Mouse (Mus musculus) cerebellum, adult 18-20 months (tissue): Measurements from ENCODE around the gene Arrdc2.

Source experiments
- DNase-seq, 2 experiments: peaks; one replicate each; pipeline ENCODE4 v3.0.0; 2021

The Arrdc2 gene

DNA sequence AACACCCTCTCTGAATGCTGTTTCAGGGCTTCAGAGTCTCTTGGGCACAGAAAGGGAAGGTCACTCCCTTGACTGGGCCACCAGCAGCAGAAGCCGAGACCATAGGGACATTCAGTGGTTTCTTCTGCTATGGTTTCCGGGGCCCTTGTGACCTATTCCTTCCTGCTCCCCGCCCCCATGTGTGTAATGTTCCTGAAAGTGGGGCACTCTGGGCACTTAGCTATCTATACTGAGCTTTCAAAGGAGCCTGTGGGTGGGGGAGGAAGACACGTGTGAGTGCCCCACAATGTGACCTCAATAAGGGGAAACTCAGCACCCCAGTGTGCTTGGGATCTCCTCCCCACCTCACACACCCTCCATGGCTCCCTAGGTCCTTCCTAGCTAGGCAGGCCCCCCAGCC lies 33.0 kb downstream of the Arrdc2 start:
- no peak for DNase-seq

DNA sequence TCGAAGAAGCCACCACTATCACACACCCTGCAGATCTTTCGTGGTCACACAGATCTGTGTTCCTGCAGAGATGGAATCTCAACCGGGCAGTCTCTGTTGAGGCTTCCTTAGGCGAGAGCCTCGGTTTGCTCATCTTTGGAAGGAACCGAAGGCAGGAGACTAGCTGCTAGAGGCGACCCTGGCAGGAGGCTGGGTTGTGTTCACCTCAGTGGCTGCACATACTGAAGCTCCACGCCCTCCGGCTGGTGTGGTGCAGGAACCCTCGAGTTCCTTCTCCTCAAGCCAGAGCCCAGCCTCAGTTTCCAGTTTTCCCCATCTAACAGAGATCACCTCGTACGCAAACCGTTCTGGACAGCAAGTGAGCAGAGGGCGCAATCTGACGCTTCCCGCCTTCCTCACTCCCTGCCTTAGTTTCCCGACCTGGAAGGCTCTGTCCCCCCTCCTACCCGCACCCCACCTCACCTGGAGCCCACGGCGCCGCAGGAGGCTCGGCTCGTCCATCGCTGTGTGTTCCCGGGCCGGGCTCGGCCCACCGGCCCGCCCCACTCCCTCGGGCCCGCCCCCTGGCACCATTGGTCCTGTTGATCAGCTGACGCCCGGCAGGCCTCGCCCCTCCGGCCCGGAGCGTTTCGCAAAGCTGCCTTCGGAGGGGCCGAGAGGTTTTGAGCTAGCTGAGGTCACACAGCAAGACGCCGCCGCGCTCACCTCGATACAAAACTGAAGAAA lies 34.9 kb downstream of the Arrdc2 start, which contains the start of gene Mast3:
TSS of gene Mast3 (minus strand) at position 574 of the 726 bp plus-strand sequence.
- DNase-seq = peak; percentile 66

- no peak for DNase-seq
Observed at GRCm38 (mm10) chr8:70803761-70804480, 35.6 kb downstream of the Arrdc2 start.

DNA sequence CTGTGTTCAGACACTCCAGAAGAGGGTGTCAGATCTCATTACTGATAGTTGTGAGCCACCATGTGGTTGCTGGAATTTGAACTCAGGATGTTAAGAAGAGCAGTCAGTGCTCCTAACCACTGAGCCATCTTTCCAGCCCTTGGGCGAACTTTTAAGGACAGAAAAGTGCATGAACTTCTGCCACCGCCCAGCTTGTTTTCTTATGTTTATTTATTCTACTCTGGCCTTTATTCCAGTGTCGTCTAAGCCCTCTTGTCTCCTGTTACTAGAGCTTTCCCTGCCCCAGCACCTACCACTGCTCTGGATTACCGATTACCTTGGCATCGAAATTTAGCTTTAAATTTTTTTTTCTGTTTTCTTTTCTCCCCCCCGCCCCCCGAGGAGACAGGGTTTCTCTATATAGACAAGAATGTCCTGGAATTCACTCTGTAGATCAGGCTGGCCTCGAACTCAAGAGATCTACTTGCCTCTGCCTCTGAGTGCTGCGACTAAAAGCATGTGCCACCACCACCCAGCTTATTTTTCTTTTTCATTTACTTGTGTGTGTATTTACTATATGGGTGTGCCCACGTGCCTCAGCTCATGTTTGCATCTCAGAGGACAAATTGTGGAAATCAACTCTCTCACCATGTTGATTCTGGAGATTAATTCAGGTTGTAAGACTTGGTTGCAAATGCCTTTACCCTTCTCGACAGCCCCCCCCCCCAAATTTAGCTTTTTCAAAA lies 36.6 kb downstream of the Arrdc2 start:
- no peak for DNase-seq

GRCm38 (mm10) chr8:70801830-70802229 lies 37.7 kb downstream of the Arrdc2 start:
- DNase-seq = no peak

GRCm38 (mm10) chr8:70801156-70801555 lies 38.4 kb downstream of the Arrdc2 start:
- no peak for DNase-seq

DNA sequence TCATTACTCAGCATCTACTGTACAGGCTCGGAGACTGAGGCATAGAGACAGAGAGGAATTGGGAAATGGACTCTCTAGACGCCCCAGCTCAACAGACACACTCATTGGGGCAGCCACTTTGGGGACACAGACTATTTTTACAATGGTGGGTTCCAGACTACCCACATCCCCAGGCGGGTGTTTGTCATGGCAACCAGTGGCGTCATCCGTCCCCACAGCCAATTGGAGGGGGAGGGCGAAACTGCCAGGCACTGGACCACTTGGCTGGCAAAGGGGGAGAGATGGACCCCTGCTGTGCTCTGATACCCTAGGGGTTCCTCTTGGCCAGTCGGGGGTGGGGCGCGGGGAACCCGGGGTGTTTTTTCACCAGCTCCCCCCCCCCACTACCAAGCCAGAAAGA lies 38.9 kb downstream of the Arrdc2 start:
- DNase-seq = no peak

GRCm38 (mm10) chr8:70798281-70798680 lies 41.2 kb downstream of the Arrdc2 start:
- no peak for DNase-seq

DNA sequence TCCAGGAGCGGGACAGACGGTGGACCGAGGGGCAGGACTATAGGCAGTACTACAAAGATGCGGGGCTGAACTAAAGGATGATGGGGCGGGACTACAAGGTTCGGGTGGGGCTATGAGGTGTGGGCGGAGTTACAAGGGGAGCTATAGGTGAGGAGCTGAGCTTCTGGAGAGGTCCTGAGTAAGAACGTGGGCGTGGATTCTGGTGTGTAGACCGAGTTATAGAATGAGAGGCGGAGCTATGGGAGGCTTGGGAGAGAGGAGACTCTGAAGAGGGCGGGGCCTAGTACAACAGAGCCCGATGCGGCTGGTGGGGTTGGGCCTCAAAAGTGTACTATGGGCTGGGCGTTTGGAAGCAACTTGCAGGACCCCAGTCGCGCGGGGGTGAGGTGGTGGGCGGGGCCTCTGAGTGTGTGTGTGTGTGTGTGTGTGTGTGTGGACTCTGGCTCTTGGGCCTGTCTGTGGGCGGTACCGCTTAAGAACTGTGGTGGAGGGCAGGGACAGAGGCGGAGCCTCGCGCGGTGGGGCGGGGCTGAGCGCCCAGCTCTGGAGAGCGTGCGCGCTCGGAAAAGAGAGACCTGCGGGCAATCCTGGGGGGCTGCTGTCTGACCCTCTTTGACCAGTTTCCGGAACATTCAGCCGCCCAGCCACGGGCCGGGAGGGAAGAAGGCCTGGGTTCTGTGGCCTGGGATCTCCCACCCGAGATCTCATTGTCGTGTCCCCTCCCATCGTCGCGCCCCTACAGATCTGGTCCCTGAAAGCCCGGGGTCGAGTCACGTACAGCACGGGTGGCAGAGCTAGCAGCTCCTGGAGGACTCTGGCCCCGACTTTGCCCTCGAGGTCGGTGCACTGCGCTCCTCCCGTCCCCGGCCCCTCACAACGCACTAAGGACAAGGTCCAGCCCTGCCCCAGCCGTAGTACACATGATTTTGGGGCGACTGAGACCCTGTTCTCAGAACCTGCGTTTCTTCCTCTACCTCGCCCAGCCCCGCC lies 42.1 kb downstream of the Arrdc2 start:
- peak; percentile 78 to 83 for DNase-seq

GRCm38 (mm10) chr8:70796403-70797080 lies 43.0 kb downstream of the Arrdc2 start:
- no peak for DNase-seq

DNA sequence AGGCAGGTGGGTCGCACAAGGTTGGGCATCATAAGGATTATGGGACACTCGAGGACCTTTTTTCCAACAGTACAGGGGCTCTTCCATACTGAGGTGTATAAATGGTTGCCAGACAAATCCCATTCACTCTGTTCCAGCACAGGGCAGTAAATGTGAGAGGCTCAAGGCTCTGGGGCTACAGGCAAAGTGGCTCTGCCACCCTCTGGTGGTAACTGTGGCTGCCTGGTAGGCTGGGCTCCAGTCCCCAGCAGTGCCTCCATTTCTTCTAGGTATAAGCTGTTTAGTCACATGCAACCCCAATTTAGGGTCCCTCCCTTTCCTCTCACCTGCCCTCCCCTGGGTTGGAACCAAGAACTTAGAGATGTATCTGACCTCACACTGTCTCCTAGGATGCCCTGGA lies 44.1 kb downstream of the Arrdc2 start:
- DNase-seq = no peak

- no peak for DNase-seq
Observed at GRCm38 (mm10) chr8:70794215-70794614, 45.3 kb downstream of the Arrdc2 start.

- peak; percentile 65 for DNase-seq
Observed at GRCm38 (mm10) chr8:70792700-70793099, 46.8 kb downstream of the Arrdc2 start.

- DNase-seq = peak; percentile 85 to 90
Observed at GRCm38 (mm10) chr8:70791975-70792691, 47.4 kb downstream of the Arrdc2 start.

DNA sequence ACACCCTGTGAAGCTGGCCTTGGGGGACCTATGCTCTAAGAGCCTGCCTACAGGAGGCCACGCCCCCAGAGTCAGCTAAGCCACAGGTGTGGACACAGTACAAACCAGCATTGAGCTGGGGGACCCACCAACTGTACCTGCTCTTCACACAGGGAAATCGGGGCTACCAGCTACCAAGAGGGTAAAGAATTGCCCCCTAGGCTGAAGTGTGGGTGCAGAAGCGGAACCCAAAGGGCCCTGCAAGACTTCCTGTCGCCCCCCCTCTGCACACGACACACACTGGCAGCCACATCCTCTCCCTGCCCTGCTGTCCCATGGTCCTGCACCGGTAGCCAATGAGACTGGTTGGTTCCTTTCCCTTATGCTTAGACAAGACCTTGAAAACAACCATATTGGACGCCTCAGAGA lies 48.2 kb downstream of the Arrdc2 start:
- DNase-seq = no peak

- DNase-seq = no peak
Observed at GRCm38 (mm10) chr8:70790846-70791245, 48.7 kb downstream of the Arrdc2 start.

DNA sequence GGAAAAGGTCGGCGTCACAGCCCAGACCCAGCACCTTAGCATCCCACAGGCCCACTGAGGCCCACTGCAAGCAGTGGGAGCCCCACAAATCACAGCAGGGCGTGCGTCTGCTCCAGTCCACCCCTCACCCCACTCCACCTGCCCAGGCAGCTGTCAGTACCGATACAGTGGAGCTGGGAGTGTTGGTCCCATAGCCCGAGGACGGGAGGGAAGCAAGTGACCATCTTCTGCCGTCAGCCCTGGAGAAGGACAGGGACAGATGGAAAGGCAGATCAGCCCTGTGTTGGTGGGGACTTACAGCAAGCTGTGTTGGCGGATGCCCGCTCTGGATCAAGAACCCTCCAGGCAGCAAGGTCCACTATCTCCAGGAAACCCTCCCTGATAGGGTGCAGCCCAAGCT lies 50.5 kb downstream of the Arrdc2 start:
- no peak for DNase-seq

DNA sequence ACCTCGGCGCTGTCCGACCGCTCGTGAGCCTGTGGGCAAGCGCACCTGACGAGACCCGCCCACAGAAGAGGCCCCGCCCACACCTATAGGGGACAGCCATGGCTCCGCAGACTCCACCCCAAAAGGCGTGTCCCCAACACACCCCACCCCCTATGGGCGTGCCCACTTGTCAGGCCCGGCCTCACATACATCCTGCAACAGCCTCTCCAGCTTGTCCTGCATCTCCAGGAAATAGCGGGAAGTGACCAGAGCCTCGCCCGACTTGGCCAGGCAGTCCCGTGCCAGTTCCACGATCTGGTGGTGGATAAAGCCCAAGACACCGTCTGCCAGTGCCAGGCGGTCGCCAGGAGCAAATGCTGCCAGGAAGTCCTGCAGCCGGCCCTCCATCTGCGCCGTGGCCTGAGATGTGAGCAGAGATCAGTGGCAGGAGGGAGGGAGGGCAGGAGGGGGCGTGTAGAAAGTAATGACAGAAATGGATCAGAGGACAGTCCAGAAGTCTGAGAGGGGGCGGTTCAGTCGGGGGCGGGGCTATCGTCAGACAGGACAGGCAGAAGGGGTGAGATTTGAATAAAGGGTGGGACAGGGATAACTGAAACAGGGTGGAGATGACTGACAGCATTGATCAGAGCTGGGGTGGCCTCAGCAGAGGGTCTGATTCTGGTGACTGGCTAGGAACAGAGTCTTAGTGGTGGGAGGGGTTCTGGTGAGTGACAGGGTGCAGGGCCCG lies 51.4 kb downstream of the Arrdc2 start:
- peak; percentile 88 to 91 for DNase-seq

DNA sequence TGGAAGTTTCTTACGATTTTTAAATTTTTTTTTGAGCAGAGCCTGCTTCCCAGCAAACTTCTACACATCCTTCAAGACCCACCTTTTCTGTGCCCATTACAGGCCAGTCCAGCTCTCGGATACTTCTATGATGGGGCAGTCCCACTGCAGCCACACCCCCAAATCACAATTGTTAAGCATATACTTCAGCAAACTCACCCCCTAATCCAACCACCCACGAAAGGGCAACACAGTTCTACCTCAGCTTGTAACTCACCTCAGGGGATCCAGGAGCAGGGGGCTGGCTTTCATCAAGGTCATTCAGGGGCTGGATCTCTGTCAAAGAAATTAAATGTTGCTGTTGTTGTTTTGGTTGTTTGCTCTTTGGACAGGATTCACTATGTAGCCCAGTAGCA lies 52.5 kb downstream of the Arrdc2 start:
- DNase-seq = no peak

DNA sequence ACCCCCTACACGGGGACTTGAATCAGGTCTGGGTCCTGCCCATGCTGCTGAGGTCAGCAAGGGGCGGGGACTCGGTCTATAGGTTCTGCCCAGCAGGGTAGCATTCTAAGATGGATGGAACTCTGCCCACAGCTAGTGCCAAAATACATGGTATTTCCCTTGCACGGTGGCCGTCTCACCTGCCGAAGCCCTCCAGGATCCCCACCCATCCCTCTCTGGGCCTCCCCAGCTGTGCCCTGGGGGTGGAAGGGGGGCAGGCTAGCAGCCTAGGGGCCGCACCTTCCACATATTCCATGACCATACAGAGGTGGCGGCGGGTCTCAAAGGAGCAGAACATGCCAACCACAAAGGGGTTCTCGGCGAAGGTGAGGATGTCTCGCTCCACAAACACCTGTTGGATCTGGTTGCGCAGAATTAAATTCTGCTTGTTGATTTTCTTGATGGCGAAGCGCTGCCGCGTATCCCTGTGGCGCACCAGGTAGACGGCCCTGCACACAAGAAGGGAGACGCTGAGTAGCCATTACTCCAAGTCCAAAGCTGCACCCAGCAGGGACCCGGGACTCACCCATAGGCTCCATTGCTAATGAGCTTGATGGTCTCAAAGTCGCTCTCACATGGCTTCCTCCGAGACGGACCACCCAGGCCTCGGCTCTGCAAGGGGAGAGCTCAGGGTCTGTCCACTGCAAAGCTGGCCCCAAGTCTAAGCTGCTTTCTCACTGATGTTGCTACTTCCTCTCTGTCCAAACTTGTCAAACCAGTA lies 53.0 kb downstream of the Arrdc2 start:
- DNase-seq = no peak
